Mouse (Mus musculus) naive thymus-derived CD4-positive, alpha-beta T cell, adult 2 months (primary cell): ENCODE data around the gene Traf6.

ENCODE experiments used
- DNase-seq: peaks from one replicate; pipeline ENCODE4 v3.0.0-alpha.2; 2011; ENCODE audit warnings: low read depth

Traf6 gene

DNA sequence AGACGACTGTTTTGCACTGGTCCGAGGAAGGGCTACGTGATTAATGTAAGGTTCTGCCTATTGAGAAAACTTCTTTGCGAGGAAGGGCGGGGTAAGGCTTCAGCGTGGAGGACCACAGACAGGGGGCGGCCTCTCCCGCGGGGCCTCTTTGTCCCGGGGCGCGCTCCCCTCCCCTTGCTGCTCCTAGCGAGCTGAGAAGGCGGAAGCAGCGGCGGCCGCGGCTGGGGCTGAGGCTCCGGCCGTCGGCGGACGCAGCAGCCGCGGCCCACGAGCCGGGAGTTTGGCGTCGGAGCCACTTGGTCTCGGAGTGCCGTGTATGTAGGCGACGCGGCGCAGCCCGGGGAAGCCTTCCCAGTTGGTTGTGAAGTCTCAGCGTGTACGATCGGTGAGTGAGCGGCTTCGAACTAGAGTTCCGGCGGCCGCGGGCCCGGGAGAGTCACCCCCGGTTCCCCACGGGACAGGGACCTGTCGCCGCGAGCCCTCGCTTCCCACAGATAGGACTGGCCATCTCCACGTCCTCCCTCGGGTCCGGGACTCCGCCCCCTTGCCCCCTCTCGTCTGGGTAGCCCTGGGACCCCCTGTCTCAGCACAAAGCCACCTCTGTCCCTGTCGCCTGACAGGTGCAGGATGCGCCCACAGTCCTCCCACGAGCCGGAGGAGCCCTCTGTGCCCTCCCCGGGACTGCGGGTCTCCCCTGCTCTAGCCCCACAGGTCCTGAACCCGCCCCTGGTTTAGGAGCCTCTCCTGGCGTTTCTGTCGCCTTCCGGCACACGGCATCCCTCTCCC, at the start of gene Traf6:
Gene Traf6 (plus strand): TSS at position 194 of the 786 bp plus-strand sequence.
- peak; percentile 86 for DNase-seq

DNA sequence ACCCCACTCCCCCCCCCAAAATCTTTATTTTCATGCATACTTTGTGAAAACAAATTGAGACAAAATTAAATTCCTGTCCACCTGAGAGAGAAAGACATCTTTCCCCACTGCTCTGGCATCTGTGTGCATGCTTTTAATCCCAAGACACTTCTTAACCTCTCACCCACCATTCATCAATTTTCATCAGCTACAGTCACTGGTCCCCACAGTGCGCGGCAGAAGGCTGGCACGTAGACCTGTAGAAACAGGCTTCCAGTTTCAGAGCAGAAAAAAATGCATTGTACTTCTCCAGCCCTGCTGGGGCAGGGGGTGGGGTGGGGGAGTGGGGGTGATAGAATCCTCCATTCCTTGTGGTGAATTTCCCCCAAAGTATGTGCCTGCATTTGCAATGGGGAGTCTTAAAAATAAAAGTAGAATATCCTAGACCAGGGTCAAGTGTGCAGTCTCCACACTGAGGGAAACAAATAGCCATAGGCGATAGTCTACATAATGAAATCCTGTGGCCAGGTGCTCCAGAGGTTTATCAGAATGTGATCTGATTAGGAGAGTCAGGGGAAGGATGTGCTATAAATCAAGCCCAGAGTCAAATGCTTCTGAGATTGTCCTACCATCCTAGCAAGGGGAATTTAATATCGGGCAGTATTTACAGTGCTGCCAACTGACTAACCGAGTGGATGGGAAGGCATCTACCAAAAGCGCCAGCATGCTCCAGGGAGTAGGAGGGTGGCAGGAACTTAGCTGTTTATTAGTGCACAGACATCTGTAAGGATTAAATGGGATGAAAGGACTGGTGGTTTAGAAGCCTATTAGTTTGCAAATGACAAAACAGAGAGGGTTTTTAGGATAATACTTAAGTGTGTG, 39.0 kb upstream of the Traf6 start:
- DNase-seq, result no peak

DNA sequence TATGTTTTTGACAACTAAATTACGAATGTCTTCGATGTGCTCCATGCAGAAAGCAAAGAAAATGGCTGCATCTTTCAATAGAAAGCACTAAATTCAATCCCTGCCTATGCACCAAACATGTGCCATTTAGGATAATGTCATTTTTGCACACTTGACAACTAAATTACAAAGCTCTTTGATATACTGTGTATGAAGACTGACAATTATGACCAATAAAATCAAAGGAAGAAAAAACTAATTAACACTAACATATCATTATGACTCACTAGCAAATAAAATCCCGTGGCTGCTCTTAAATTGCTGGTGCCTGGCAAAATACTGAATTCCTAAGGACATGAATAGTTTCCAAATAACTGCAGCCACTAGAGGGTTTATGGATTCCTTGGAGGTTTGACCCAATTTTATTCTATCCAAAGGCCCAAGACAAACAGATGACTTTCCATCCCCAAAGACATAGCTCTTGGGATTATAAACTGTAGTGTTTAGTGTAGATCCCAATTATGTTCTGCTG, 38.3 kb upstream of the Traf6 start:
- no peak for DNase-seq

DNA sequence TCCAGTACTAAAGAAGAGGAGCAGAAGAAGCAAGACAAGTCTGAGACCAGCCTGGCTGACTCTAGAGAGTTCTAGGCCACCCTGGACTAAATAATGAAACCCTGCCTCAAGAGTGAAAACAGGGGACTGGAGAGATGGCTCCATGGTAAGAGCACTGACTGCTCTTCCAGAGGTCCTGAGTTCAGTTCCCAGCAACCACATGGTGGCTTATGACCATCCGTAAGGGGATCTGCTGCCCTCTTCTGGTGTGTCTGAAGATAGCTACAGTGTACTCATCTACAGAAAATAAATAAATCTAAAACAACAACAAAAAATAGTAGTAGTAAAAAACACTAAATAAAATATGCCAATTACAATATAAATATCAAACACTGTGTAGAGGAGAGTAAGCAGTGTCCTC, 32.4 kb upstream of the Traf6 start:
- DNase-seq, result no peak

DNA sequence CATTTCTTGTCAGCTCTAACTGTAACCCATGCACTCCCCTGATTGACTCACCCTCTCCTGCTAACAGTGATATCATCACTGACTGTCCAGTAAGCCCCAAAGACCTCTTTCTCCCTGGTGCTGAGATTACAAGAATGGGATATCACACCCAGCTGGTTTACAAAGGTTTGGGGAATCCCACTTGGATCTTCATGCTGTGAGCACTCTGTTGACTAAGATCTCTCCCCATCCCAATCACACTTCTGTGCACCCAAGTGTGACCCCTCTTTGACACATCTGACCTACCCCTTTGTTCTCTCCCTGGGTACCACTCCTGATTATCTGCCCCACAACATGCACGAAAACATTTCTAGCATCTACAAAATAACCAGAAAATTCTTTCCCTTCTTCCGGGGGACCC, 29.9 kb upstream of the Traf6 start:
- DNase-seq, result no peak

DNA sequence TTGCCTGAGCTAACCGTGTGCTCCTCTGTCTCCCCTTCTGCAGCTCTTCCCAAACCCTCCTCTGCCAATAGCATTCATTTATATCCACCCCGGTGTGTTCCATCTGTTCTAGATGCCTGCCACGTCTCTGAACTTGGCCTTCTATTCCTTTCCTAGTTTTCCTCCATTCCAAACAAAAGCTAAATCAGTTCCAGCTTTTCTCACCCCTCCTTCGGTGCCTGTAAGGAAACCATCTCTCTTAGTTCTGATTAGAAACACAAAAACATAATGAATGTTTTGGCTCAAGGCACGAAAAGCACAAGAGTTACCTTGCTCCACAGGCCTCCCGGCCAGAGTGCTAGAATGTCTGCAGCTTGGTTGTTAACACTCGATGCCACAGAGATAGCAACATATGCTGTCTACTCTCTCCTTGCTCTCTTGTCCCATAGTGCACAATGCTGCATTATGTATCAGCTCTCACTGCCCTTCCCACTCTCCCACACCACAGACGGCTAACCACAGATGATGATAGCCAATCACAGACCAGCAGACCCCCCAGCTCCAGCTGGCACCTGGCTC, 29.0 kb upstream of the Traf6 start, which contains the start of the genes Rag1 and B230118H07Rik:
Gene Rag1 (minus strand): TSS at position 388 of the 558 bp plus-strand sequence.
Gene B230118H07Rik (minus strand): TSS at position 419 of the 558 bp plus-strand sequence.
- DNase-seq, result no peak

DNA sequence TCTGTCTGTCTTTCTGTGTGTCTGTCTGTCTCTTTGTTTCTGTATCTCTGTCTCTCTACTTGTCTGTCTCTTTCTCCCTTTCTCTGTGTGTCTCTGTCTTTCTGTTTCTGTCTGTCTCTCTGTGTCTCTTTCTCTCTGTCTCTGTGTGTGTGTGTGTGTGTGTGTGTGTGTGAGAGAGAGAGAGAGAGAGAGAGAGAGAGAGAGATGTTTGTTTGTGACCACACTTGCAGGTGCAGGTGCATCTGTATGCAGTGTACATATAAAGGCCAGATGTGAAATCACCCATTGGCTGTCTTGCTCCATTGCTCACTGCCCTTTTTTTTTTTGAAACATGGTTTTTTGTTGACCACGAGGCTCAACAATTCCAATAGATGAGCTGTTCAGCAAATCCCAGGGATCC, 27.8 kb upstream of the Traf6 start:
- DNase-seq, result no peak

DNA sequence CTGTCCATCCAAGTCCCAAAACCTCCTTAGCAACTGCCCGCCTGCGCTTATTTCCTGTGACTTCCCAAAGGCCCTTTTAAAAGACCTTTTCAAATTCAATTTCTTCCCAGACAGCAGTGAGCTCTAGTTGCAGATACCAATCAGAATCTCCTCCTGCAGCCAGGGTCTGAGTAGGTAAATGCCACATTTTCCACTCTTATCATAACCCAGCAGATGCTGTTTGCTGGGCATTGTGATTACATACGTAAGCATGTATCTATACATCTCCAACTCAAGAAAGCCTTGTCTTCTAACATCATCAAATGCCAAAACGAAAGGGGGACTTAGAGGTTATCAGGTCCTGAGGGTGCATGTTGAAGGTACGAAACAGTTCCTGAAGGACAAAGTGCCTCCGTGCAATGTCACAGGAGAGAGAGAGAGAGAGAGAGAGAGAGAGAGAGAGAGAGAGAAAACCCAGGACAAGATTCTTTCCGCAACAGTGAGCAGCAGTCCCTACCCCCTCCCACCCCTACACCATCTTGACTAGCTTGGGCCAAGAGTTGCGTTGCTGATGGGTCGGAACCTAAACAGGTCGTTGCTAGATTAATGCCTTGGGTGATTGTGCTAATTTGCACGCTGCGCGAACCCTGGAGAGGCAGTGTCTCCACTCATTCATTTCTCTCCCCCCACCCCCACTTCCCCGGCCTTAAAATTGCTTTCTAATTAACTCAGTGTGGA, 25.9 kb upstream of the Traf6 start:
- peak; percentile 12 for DNase-seq

DNA sequence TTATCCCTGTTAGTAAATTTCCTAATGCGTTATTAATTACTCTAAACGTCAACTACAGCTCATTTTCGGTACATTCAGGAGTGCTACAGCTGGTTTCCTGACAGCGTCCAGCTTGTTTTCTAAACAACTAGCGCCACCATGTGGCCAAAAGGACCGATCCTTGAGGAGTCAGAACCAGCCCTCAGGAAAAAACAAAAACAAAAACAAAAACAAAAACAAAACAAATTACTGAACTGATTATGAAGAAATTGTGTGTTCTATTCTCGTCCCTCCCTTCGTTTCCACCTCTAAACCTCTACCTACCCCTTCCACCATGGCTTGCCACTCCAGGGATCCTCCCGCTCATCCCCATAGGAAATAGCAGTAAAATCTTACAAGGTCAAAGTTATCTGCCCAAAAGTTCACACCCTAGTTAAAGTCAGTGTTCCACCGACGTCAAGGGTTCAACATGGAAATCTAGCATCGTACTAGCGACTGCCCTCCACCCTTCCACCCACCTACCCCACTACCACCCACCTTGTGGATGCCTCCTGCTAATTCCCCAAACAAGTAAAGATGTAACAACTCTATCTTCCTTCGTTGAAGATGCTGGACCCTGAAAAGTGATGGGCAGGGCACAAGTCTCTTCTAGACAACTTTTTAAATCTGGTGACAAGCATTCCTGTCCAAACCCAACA, 25.2 kb upstream of the Traf6 start:
- DNase-seq, result peak; percentile 70

DNA sequence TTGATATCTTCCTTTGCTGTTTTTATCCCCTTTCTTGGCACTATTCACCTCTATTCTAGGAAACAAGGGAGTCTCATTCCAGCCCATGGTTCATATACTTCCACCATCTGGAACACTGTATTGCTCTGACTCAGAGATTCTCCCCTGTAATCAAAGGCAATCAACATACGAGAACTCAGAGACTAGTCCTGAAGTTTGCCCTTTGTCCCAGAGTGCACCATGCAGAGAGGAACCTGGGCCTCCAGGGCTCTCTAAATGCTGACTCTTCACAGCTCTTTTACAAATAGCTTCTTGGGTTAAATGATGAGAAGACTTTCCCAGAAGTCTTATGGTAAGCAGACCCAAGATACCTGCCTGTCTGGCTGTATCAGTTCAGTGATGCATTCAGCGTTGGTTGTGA, 17.7 kb upstream of the Traf6 start:
- no peak for DNase-seq

DNA sequence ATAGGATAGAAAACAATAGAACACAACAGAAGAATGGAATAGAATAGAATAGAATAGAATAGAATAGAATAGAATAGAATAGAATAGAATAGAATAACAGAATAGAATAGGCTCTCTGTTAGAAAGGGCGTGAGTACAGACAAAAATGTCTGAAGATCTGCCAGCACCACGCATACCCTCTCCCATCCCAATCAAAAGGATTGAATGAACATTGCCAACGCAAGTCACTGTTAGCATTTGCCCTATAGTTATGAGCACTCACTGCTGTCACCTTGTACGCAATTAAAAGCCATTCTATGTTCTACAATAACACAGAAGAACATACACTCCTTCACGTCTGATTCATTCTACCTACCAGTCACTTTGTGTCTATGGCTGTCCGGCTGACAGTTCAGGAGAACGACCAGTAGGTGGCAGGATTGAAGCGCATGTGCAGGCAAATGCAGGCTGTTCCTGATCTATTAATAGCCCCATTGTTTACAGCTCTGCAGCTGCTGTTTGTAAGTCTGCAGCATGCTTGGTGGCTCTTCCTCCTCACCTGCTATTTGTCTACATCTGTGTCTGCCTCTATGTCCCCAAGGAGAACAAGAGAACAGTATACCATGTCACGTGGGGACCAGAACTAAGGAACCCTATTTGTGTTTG, 13.0 kb upstream of the Traf6 start:
- peak; percentile 68 for DNase-seq

DNA sequence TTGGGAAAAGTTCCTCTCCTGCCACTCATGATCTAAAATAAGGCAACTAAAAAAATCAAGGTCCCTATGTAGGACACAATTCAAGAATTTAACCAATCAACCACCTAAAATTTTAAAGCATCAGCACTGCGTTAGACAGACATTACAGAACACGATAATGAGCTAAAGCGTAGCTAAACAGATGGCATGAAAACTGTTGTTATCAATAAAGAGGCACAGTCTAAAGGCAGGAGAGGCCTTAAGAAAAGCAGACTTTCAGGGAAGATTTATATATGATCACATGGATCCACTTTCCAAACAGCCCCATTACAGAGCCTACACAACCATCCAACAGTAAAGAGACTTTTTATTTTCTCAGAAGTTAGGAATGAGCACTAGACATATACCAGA, 12.5 kb upstream of the Traf6 start:
- no peak for DNase-seq

DNA sequence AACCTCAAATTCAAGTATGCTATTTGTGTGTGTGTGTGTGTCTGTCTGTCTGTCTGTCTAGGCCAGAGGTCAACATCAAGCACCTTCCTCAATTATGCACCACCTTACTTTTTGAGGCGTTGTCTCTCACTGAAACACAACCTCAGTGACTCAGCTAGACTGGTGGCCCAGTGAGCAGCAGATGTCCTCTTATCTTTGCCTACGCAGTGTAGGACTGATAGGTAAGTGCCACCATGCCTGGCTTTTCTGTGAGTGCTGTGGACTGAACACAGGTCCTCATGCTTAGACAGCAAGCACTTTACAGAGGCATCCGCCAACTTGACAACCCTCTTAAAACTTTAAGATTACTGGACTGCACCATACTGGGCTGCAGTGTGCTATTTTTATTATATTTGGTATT, 9.5 kb upstream of the Traf6 start:
- DNase-seq, result no peak

DNA sequence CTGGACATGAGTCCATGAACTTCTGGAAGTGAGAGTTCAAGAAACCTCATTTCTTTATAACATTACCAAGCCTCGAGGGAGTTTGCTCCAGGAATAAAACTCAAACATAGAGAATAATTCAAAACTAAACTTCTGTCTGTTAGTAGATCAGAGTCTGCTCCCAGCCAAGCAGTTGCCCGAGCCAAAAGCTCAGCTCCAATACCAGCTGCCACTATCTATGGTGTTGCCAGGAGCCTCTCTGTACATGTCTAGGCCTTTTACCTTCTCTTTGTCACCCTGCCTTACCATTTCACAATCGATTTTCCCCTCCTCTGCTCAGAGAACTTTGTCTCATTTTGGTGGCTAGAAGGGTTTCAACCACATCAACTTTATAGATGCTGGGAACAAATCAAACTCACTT, 4.7 kb upstream of the Traf6 start:
- DNase-seq, result no peak

DNA sequence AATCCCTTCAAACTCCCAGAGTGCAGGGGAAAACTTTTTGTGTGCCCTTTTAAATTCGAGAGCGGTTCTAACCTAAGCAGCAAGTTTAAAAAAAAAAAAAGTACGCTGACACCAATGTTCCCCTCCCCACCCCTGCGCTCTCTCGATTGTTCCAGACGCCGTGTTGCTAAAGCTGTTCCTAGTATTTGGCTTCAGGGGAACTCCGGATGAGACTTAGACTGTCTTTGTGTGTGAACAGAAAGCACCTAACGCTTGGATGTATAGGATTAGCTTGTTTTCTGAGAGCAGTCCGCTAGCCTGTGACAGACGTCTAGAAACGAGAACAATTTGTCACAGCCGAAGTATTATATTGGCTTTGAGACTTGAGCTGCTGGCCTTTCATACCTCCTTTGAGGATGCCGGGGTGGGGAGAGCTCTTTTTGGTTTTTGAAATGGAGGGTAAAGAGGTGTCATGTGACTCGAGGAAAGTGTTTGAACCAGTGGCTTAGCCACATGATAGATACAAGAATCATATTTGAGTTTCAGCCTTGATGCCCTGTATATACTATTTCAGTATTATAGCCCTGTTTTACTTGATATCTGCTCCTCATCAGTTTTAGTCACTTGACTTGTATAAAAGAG, 1.0 kb downstream of the Traf6 start:
- peak; percentile 57 for DNase-seq

DNA sequence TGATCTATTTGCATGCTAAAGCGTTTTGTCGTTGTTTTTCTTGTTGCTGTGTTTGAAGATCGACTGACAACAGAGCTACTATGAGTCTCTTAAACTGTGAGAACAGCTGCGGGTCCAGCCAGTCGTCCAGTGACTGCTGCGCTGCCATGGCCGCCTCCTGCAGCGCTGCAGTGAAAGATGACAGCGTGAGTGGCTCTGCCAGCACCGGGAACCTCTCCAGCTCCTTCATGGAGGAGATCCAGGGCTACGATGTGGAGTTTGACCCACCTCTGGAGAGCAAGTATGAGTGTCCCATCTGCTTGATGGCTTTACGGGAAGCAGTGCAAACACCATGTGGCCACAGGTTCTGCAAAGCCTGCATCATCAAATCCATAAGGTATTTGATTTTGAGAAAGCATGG, 6.2 kb downstream of the Traf6 start:
- no peak for DNase-seq

DNA sequence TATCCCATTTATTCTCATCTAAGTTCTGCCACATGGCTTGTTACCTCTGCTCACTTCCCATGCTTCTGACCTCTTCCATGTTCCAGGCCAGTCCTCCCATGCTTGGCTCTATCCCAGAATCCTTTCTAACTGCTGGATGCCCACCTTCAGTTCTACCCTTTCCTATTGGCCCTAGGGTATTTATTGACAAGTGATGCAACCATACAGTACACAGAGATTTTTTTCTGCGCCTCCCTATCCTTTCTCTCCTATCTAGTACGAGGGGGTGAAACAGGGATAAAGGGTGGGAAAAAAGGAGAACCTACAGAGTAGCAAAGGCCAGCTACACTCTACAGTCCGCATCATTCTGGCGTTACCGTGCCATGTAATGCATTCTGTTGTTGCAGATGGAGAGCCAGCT, 9.8 kb downstream of the Traf6 start:
- DNase-seq, result no peak

DNA sequence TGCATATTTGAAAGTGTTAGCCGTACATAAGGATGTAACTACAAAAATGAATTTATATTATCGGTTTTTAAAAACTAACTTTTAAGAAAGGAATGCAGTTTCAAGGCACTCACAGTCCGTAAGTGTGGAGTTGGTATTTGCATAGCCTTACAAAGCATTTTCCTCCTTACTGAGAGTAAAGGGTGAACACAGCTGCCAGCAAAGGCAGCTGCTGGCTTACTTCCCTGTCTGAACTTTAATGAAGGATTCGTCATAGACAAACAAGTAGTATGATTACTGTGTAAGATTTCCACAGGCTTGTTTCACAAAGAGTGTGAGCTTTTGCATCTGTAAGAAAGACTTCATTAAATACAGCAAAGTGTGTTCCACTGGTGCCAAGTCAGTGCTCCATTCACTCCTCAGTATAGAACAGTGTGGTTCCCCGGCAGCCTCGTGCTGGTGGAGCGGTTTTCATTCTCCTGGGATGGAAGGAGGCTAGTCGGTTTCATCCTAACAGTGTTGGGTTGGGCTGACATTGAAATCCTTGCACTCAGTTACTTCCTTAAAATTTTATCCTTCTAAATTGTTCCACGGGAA, 12.1 kb downstream of the Traf6 start:
- no peak for DNase-seq

DNA sequence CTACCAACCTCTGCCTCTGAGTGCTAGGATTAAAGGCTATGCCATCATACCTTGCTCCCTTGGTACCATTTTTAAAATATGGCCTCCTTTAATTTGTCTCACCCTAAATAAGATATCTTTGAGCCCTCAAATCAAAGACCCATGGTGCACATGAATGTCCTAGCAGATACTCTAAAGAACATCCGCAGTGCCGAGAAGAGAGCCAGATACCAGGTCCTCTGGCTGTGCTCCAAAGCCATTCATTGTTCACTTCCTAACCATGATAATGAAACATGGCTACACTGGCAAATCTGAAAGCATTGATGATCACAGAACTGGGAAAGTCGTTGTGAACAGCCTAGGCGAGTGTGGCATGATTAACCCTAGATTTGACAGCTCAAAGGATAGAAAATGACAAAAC, 14.8 kb downstream of the Traf6 start:
- DNase-seq, result no peak

DNA sequence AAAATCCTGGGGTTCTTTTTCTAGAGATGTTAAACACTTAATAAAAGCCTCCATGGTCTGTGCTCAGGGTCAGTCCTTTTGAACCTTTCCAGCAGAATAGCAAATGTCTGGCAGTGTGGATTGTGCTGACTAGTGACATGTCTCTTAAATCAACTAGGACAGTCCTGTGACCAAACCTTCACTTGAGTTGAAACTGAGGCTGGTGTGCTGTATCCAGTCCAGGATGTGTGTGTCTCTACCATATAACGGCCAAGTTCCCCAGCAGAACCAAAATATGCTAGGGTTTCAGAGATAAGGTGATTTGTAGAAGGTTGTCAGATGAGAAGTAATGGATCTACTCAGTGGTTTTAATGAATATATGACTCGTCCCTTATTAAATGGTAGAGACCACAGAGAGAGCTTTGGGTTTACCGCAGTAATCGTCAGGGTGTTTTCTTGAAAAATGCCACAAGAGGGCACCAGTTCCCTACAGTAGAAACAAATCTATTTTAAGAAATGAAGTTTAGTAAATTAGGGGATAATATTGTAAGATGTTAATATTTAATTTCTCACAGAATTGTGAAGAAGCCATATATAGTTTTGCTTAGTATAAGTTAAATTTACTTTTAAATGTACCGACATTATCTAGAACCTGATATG, 15.5 kb downstream of the Traf6 start:
- peak; percentile 54 for DNase-seq
